Mouse (Mus musculus) central nervous system, embryonic 11.5 days (tissue): Measurements from ENCODE around the gene Dhx16. TPM values are rescaled to one million over a fixed set of nuclear protein-coding genes. Genes with fewer than 3 reads are reported as not detected.

Experiments
- polyA plus RNA-seq: library from polyadenylated mRNA; depleted of rRNA; stranded (reverse); fragments of >200 nt; gene quantifications from 2 replicates; pipeline ENCODE4 v1.2.3, GENCODE M21; 2012; rRNA removed

Dhx16 gene
- 72.6 and 76.7 TPM in 2 replicates for polyA plus RNA-seq

GRCm38 (mm10) chr17:35879245-35880057 lies at the start of gene Dhx16:
Gene Dhx16 (plus strand): TSS chr17:35879819.

GRCm38 (mm10) chr17:35838122-35838544 lies 41.5 kb upstream of the Dhx16 start, which contains the start of gene Tubb5:
Gene Tubb5 (minus strand): TSS chr17:35838306.

GRCm38 (mm10) chr17:35841076-35841950 lies 38.3 kb upstream of the Dhx16 start, which contains the start of gene Mdc1:
Gene Mdc1 (plus strand): TSS chr17:35841515.

GRCm38 (mm10) chr17:35861198-35861857 lies 18.3 kb upstream of the Dhx16 start, which contains the start of gene Nrm:
Gene Nrm (plus strand): TSS chr17:35861318.

GRCm38 (mm10) chr17:35865481-35866280 lies 13.9 kb upstream of the Dhx16 start, which contains the start of gene Ppp1r18:
Gene Ppp1r18 (plus strand): TSS chr17:35865593.

GRCm38 (mm10) chr17:35896781-35897643 lies 17.4 kb downstream of the Dhx16 start, which contains the start of gene 2310061I04Rik:
Gene 2310061I04Rik (minus strand): TSS chr17:35897431.

GRCm38 (mm10) chr17:35909919-35910369 lies 30.3 kb downstream of the Dhx16 start, which contains the start of gene Atat1:
Gene Atat1 (minus strand): TSS chr17:35910075.

GRCm38 (mm10) chr17:35916297-35917142 lies 36.9 kb downstream of the Dhx16 start, which contains the start of the genes Mrps18b and Ppp1r10:
Gene Mrps18b (minus strand): TSS chr17:35916389.
Gene Ppp1r10 (plus strand): TSS chr17:35916434.

Other genes starting within 250 kb of the Dhx16 start
- gene Mucl3, start 236.1 kb upstream of the Dhx16 start, polyA plus RNA-seq, result 0.08 and 0.16 TPM in 2 replicates
- gene Vars2, start 212.2 kb upstream of the Dhx16 start, polyA plus RNA-seq, result 31.5 and 40.9 TPM in 2 replicates
- gene Gtf2h4, start 206.1 kb upstream of the Dhx16 start, polyA plus RNA-seq, result 40.9 and 46.6 TPM in 2 replicates
- gene Ddr1, start 175.2 kb upstream of the Dhx16 start, polyA plus RNA-seq, result 85.4 and 116 TPM in 2 replicates
- 2.3 and 3.8 TPM in 2 replicates for gene Ier3, start 58.1 kb upstream of the Dhx16 start, polyA plus RNA-seq
- 53.2 and 54.8 TPM in 2 replicates for gene Flot1, start 56.6 kb upstream of the Dhx16 start, polyA plus RNA-seq
- 1,643 and 2,189 TPM in 2 replicates for gene Tubb5, start 41.5 kb upstream of the Dhx16 start, polyA plus RNA-seq
- 37.8 and 41.2 TPM in 2 replicates for gene Mdc1, start 38.3 kb upstream of the Dhx16 start, polyA plus RNA-seq
- 61.1 and 62.0 TPM in 2 replicates for gene Nrm, start 18.5 kb upstream of the Dhx16 start, polyA plus RNA-seq
- gene Ppp1r18, start 14.2 kb upstream of the Dhx16 start, polyA plus RNA-seq, result 47.5 and 56.9 TPM in 2 replicates
- 40.5 and 45.6 TPM in 2 replicates for gene 2310061I04Rik, start 17.6 kb downstream of the Dhx16 start, polyA plus RNA-seq
- gene Atat1, start 30.3 kb downstream of the Dhx16 start, polyA plus RNA-seq, result 136 and 230 TPM in 2 replicates
- 46.6 and 55.3 TPM in 2 replicates for gene Mrps18b, start 36.6 kb downstream of the Dhx16 start, polyA plus RNA-seq
- 46.3 and 48.5 TPM in 2 replicates for gene Ppp1r10, start 36.6 kb downstream of the Dhx16 start, polyA plus RNA-seq
- 95.0 and 180 TPM in 2 replicates for gene Abcf1, start 89.9 kb downstream of the Dhx16 start, polyA plus RNA-seq
- 35.1 and 60.9 TPM in 2 replicates for gene Gnl1, start 100.0 kb downstream of the Dhx16 start, polyA plus RNA-seq
- 43.4 and 44.2 TPM in 2 replicates for gene Prr3, start 100.4 kb downstream of the Dhx16 start, polyA plus RNA-seq
- gene H2-T24, start 140.7 kb downstream of the Dhx16 start, polyA plus RNA-seq, result 0.96 and 0.99 TPM in 2 replicates
- gene H2-T23, start 153.0 kb downstream of the Dhx16 start, polyA plus RNA-seq, result 4.6 and 5.0 TPM in 2 replicates
- gene H2-T22, start 162.9 kb downstream of the Dhx16 start, polyA plus RNA-seq, result 10.6 and 12.9 TPM in 2 replicates
- gene Gm6034, start 163.1 kb downstream of the Dhx16 start, polyA plus RNA-seq, result not detected in 2 replicates
- not detected in 2 replicates for gene Gm11127, start 178.6 kb downstream of the Dhx16 start, polyA plus RNA-seq
- not detected in 2 replicates for gene Gm19684, start 241.9 kb downstream of the Dhx16 start, polyA plus RNA-seq
- gene Gm7030, start 249.6 kb downstream of the Dhx16 start, polyA plus RNA-seq, result not detected in 2 replicates